Mouse (Mus musculus) gastrocnemius, postnatal 14 days (tissue): ENCODE results near the gene Hoxa10. TPM values are rescaled to one million over a fixed set of nuclear protein-coding genes. Genes with fewer than 3 reads are reported as not detected.
A peak's percentile ranks its signal among the peaks of the same experiment; 100 is the strongest.

ENCODE experiments used
- DNase-seq: peaks from one replicate; pipeline ENCODE4 v3.0.0; 2021; ENCODE audit warnings: mixed read lengths
- intact Hi-C: fragments of 180-260 bp; cut with DNase I; formaldehyde crosslinking; loops from one replicate; pipeline ENCODE4 v1.15.1; 2025; ENCODE audit warnings: low total_unique reads
- total RNA-seq, 2 experiments: library from RNA; stranded (reverse); gene quantifications; 2 replicates each; pipeline ENCODE4 v1.2.3; 2021

The Hoxa10 gene
- total RNA-seq, 2 experiments from 2014 or later, result 16.3 to 22.7 TPM

DNA sequence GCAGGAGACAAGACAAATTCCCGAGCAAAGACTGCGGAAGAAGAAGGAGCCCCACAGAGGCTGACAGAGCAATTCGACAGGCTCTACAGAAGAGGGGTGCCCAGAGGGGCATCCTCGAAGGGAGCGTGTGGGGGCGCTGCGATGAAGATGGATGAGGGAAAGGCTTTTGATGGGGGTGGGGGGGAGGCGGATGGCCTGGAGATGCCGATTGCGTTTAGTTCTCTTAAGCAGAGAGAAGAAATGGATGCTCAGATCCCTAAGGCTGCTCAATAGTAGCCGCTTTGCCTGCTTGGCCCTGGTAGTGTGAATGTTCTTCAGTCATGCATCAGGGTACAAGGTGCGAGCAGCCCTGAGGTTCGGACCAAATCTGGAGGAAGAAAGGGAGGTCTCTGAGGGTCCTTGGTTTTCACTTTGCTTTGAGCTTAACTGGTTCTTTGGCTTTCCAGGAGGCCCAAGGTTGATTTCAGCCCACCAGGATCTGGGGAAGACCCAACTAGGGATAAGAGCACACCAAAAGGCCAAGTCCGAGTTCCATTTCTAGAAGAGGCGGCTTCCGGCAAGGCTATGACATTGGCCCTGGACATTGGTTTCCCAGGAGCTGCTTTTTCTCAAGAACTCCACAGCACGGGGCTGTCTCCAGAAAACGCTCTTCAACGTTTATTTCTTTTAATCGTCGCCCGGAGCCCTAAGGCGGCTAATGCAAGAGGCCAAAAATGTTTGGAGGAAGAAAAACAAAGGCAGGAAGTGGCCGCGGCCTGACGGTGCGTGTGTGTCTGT is 8.2 kb upstream of the Hoxa10 start:
- intact Hi-C loops, result no loop called here
- no peak for DNase-seq

DNA sequence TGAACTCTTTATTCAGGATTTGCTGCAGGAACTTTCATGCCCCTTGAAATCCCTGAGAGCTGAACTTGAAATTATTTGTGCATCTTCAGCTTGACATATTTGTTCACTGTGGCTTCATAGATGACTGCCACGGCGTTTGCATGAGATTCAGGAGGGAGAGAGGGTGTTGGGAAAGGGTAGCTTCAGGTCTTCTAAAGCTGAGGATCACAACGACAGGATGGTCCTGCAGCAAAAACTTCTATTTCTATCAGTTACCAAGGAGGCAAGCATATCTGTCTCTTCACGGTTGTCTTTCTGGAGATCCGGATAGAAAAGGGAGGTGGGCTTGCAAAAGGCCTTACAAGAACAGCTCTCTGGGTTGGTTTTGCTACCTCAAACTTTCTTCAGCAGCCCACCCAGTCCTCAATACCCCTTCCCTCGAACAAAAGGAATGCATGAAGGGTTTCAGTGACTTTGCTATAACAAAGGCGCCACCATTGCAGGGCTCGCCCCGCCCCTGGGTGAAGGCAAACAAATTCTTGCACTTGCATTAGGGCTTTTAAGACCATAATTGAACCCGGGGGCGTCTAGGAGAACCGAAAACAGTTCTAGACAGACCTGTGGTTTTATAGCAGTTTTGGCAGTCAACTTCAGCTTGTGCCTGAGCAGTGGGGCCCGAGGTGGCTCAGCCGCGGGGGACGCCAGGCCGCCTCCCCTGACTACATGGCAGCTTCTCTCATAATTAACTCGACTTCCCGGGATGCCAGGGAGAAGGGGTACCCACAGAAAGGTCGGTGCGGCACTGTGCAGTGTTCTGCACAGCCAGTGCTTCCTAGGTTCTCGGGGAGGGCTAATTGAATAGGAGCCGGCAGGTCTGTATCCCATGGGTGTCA is 7.3 kb upstream of the Hoxa10 start:
- DNase-seq, result peak; percentile 4
- intact Hi-C loops, result no loop called here

DNA sequence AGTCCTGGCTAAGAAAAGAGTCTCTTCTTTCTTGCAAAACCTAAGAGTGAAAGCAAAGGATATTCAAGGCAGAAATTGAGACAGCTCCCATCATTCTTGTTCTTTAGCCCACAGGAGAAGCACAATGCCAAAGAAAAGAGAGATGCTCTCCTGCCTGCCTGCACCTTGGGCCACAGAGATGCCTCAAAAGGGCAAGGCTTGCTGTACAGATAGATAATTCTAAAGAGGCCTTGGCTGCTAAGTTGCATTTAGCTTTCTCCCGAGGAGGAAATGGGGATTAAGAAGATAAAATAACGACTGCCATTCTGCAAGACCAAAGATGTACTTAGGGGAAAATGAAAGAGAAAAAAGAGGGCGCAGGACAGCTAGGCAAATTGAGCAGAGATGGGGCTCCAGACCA is 6.3 kb upstream of the Hoxa10 start:
- DNase-seq, result no peak
- intact Hi-C loops, result no loop called here

DNA sequence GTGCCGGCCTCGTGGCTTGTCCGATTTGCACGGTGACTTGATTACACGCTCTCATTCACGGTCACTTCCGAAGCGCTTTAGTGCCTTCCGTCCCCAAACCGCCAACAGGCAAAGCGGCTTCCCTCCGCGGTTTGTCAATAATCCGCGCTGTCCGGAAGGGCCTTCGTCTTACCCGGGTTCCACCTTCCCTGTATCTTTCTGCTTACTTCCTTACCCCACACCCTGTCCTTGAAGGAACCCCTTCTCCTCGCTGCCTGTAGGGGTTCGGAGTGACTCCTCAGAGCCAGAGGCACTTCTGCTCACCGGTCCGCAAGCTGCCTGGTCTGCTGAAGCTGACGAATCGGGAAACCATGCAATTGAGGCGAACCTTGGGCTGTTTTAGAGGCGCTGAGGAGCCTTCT is 5.7 kb upstream of the Hoxa10 start:
- no peak for DNase-seq
- intact Hi-C loops, result no loop called here

DNA sequence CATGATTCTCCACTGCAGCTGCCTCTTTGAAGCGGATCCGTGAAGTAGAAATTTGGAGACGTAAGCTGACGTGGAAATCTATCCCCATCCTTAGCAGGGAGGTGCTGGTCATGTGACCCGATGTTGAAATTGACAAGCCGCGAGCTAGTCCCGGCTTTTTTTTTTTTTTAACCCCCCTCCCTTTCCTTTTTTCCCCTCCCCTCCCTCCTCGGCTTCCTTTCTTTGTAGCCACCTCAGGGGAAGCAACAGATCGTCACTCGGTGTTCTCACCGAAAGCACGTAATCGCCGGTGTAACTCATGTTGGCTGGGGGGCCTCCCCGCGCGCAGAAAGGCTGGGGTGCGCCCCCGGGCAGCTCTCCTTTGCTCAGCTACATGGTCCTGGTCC is 5.1 kb upstream of the Hoxa10 start, which contains the start of gene Hoxa11:
Gene Hoxa11 (minus strand): TSS at position 54 of the 386 bp plus-strand sequence.
- DNase-seq, result no peak
- intact Hi-C loops, result no loop called here

- intact Hi-C loops, result no loop called here
- DNase-seq, result no peak
Measured at GRCm38 (mm10) chr6:52245040-52245756, 4.5 kb upstream of the Hoxa10 start.

- no peak for DNase-seq
- intact Hi-C loops, result no loop called here
Measured at GRCm38 (mm10) chr6:52244471-52245039, 3.9 kb upstream of the Hoxa10 start.

GRCm38 (mm10) chr6:52243681-52244121 is 3.0 kb upstream of the Hoxa10 start:
- no peak for DNase-seq
- intact Hi-C loops, result no loop called here

- intact Hi-C loops, result no loop called here
- no peak for DNase-seq
Measured at GRCm38 (mm10) chr6:52242801-52243332, 2.2 kb upstream of the Hoxa10 start.

DNA sequence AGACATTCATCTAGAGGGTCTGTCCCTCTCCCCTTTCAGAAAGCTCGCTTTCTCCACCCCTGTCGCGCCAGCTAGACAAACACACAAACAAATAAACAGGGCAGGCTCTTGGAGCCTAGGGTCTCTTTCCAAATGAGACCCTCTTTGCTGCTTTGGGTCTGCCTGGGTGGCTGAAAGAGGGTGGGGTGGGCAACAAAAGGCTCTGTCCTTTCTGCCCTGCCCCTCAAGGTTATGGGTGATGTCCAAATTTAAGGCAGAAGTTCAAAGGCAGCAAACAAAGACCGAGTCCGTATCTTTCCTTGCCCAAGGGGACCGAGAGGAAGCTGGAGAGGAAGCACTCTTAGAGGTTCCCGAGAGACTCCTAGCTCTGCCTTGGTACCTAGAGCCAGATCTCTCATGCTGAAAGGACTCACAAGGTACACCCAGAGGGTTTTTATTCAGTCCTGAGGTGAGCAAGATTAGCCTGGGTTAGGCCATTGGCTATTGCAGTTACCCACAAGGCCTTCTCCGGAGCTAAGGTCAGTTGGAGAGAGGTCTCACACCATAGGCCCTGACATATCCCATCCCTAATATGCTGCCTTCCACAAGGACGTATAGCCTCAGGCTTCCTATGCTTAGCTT is 457 bp upstream of the Hoxa10 start:
- DNase-seq, result no peak
- intact Hi-C loops, result no loop called here

DNA sequence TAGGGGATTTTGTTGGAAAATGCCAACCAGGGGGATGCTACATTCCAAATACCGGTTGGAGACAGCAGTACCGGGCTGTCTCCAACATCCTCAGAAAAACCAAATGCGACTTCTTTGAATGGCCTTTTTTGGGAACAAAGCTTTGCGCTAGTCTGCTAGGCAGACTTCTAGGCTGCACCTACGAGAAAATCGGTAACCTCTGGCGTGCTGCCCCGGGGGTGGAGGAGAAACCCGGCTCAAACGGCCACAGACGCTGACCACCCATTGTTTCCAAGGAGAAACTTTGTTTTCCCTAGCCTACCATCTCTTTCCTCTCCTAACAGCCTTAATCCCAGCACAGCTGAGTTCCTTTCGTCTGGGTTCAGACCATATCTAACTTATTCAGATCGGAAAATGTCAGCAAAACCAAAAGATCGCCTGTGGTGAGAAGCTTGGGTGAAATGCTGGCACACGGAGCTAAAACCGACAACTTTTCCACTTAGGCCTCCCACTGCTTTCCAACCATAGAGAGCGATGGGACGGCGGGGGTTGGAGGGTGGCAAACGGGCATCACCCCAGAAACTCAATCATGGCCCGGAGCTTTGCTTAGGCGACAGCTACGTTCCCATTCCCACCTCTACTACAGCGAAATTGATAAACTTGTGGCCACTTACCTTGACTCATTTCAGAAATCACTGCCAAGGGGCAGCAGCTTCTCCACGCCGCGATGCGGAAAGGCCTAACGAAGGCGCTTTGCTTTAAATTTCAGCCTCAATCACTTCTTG is 847 bp downstream of the Hoxa10 start:
- intact Hi-C loops, result no loop called here
- no peak for DNase-seq

GRCm38 (mm10) chr6:52238976-52239375 is 1.7 kb downstream of the Hoxa10 start:
- DNase-seq, result no peak
- intact Hi-C loops, result no loop called here

- intact Hi-C loops, result no loop called here
- no peak for DNase-seq
Measured at GRCm38 (mm10) chr6:52238155-52238545, 2.5 kb downstream of the Hoxa10 start.

DNA sequence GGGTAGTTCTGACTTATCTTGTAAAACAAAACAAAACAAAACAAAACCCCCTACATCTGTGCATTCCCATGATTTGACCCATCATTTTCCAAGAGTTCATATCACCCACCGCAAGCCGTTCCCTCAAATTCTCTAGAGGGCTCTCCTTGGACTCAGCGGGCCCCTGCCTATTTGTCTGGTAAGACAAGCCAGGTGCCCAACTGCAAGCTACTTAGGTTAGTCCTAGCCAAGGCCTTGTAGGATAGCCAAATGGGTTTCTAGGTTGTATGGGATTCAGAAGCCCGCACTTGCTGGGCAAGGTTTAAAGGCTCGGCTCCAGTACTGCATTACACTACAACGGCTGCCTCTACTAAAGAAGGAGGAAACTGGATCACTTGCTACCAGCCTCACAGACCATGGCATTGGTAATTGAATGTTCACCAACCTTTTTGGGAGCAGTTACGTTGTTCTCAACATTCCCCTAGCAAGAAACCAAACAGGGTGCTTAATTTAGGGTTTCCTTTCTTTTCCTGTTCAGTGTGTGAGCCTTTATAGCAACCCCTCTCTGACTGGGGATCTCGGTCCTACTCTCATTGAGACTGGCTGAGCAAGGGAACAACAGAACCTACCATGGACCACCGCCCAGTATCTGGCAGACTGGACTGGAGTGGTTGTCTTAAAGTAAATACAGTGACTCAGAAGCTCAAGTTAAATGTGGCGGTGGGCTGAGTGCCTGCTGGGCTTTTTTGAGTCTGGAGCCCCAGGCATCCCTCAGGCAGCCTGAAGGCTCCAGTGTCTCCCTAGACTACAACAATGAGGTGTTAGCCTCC is 3.1 kb downstream of the Hoxa10 start:
- DNase-seq, result no peak
- intact Hi-C loops, result no loop called here

GRCm38 (mm10) chr6:52236806-52237205 is 3.8 kb downstream of the Hoxa10 start:
- intact Hi-C loops, result no loop called here
- no peak for DNase-seq

DNA sequence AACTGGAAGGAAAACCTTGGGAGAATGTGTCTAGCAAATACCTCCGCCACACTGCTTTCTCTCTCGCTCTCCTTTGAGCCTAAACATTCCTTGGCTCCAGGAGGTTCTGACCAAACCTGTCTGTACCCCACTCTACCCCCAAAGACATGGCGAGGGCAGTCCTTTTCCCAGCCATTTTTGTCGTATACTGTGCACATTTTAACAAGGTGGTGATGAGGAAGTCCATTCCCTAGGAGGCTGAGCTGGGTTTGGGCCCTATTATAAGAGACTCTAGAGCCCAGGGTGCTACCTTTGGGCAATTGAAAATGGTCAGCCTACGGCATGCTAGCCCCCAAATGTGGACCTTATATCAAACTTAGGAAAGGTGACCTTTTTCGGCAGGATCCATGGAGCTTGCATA is 4.8 kb downstream of the Hoxa10 start:
- no peak for DNase-seq
- intact Hi-C loops, result no loop called here

DNA sequence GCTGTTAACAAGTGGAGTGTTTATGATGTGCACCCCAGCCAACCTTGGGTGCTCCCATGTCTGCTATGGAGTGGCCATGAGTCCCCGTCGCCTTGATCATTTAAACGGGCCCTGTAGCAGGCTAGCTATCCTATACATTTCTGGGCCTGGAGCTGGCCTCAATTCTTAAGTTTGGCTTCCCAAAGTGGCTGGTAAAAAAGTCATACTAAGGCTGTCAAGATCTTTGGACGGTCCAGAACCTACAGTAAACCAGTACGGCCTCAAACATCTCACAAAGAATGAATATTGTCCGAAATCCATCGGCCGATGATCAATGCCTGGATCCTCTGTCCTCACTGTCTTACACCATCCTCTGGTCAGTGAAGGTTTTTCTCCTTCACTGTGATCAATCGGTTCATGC is 5.4 kb downstream of the Hoxa10 start:
- no peak for DNase-seq
- intact Hi-C loops, result no loop called here
